Mouse (Mus musculus) kidney, embryonic 14.5 days (tissue): Measurements from ENCODE around the gene Ubtd1. TPM values are rescaled to one million over a fixed set of nuclear protein-coding genes. Genes with fewer than 3 reads are reported as not detected.

Experiments used
- ATAC-seq: fragments of 200-750 bp; cut with Nextera tagmentation; 2 replicates; pipeline ENCODE4 v1.8.0; 2017; ENCODE audit warnings: moderate number of reproducible peaks, mild to moderate bottlenecking, moderate TSS enrichment, moderate library complexity; ENCODE audit not compliant: low FRiP score, low TSS enrichment
- H3K27ac ChIP-seq: fragments of 300-500 bp; sonication (generic); 2 replicates; pipeline ENCODE4 v1.5.1; 2014; ENCODE audit warnings: low read depth, mild to moderate bottlenecking, low read length, moderate library complexity, mixed read lengths
- H3K27me3 ChIP-seq: fragments of 300-500 bp; sonication (generic); 2 replicates; pipeline ENCODE4 v1.6.1; 2014; ENCODE audit warnings: mild to moderate bottlenecking, low read length; ENCODE audit not compliant: control insufficient read depth, insufficient read depth
- H3K36me3 ChIP-seq: fragments of 300-500 bp; sonication (generic); 2 replicates; pipeline ENCODE4 v1.6.1; 2014; ENCODE audit warnings: low read length, mixed read lengths; ENCODE audit not compliant: control insufficient read depth, insufficient read depth
- H3K4me1 ChIP-seq: fragments of 300-500 bp; sonication (generic); 2 replicates; pipeline ENCODE4 v1.6.1; 2014; ENCODE audit warnings: low read length, mixed read lengths; ENCODE audit not compliant: control insufficient read depth, insufficient read depth
- H3K4me2 ChIP-seq: fragments of 300-500 bp; sonication (generic); replicated peaks from 2 replicates; pipeline ENCODE4 v1.6.1; 2014; ENCODE audit warnings: low read depth, mild to moderate bottlenecking, low read length
- H3K4me3 ChIP-seq: fragments of 300-500 bp; sonication (generic); 2 replicates; pipeline ENCODE4 v1.5.1; 2014; ENCODE audit warnings: mild to moderate bottlenecking, low read length
- H3K9ac ChIP-seq: fragments of 300-500 bp; sonication (generic); 2 replicates; pipeline ENCODE4 v1.6.1; 2014; ENCODE audit warnings: low read depth, mild to moderate bottlenecking, low read length, moderate library complexity
- H3K9me3 ChIP-seq: fragments of 300-500 bp; sonication (generic); 2 replicates; pipeline ENCODE4 v1.6.1; 2016; ENCODE audit warnings: low read length; ENCODE audit not compliant: control insufficient read depth
- WGBS: fragments of 180-500 bp; shearing (Covaris S2); extraction: QIAGEN DNeasy Blood & Tissue Kit; methylation state at CpG from one replicate; pipeline ENCODE4 v1.1.7; 2014; 5-methylcytosine and 5-hydroxymethylcytosine counted together
- polyA plus RNA-seq: library from polyadenylated mRNA; unstranded; fragments of >200 nt; fragmentation: Nextera tagmentation; extraction: Ambion mirVana; gene quantifications from 2 replicates; pipeline ENCODE4 v1.2.1, GENCODE M21; 2014

Gene Ubtd1
- polyA plus RNA-seq, 1 experiment from 2014 or later, result 29.8 TPM

DNA sequence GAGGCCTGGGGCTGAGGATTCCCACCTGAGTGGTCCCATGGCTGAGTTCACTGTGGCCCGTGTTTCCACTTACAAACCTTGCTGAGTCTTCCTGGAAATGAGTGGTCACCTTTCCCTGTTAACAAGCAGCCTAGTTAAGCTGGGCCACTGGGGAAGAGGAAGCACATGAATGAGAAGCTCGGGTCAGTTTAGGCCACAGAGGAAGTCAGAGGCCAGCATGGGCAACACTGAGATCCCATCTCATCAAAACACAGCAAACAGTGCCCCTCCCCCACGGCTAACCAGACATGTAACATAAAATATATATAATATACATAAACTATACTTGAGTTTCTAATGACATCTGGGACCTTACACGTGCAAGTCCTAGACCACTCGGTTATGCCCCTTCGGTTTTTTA lies 8.2 kb downstream of the Ubtd1 start:
- H3K4me1 ChIP-seq, result peaks cover 37% of the 10 kb centered on the region
- H3K4me2 ChIP-seq, result no peak overlapping the region
- no peak for ATAC-seq
- no peaks in the 10 kb centered on the region for H3K36me3 ChIP-seq
- H3K27me3 ChIP-seq, result no peaks in the 10 kb centered on the region
- WGBS, result 81% methylated on average over 6 of the region's 6 CpGs
- H3K9me3 ChIP-seq, result no peaks in the 10 kb centered on the region
- no peak overlapping the region for H3K9ac ChIP-seq
- H3K4me3 ChIP-seq, result no peak overlapping the region
- no peak overlapping the region for H3K27ac ChIP-seq

DNA sequence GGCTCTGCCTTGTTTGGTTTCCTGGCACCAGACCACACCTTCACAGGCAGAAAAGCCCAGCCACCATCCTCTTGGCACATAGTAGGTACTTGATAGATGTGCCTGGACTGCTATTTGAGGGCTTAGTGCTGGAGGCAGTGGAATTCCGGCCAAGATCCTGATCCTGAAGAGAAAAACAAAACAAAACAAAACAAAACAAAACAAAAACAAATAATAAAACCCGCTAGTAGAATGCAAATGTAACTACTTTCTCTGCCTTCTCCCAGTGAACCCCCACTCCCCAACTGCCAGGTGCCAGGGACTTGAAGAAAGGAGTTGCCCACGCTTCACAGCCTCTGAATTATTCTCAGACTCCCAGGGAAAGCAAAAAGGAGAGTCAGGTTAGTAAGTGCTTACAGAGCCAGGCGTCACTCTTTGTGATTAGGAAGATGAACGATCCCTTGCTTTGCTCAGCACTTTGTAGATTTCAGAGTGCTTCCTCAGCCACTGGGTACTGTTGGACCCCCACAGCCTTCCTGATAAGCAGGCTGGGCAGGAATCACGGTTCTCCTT lies 10.4 kb downstream of the Ubtd1 start:
- H3K27ac ChIP-seq, result peak overlapping the region; percentile 77
- no peaks in the 10 kb centered on the region for H3K36me3 ChIP-seq
- 0 out of 2 replicates have a peak overlapping the region, but pooled peaks have one; percentile 8 for H3K4me2 ChIP-seq
- no peaks in the 10 kb centered on the region for H3K27me3 ChIP-seq
- peaks cover 57% of the 10 kb centered on the region for H3K4me1 ChIP-seq
- no peaks in the 10 kb centered on the region for H3K9me3 ChIP-seq
- no peak overlapping the region for H3K9ac ChIP-seq
- ATAC-seq, result 0 out of 2 replicates have a peak, but pooled peaks have one; percentile 26
- WGBS, result 21% methylated on average over 6 of the region's 6 CpGs
- no peak overlapping the region for H3K4me3 ChIP-seq

DNA sequence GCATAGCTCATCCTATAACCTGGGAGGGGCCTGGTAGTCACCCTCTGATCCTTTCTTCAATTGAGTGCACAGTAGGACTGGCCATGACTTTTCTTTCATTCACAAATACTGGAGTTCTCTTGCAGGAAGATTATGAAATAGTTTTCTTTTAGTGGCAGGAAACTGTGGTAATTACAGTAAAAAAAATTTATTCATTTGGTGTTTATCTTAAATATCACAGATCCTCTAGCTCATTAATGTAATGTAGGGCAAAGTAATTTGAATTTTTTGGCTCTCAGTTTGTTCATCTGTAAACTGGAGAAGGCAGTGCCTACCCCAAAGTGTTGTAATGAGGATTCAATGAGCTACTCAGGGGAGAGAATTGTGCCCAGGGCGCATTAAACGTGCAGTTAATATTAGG lies 11.4 kb downstream of the Ubtd1 start:
- 71% methylated on average over 2 of the region's 2 CpGs for WGBS
- H3K27ac ChIP-seq, result no peak overlapping the region
- no peaks in the 10 kb centered on the region for H3K27me3 ChIP-seq
- no peak overlapping the region for H3K9ac ChIP-seq
- no peak for ATAC-seq
- no peaks in the 10 kb centered on the region for H3K36me3 ChIP-seq
- no peak overlapping the region for H3K4me2 ChIP-seq
- no peaks in the 10 kb centered on the region for H3K9me3 ChIP-seq
- H3K4me1 ChIP-seq, result peaks cover 57% of the 10 kb centered on the region
- H3K4me3 ChIP-seq, result no peak overlapping the region

DNA sequence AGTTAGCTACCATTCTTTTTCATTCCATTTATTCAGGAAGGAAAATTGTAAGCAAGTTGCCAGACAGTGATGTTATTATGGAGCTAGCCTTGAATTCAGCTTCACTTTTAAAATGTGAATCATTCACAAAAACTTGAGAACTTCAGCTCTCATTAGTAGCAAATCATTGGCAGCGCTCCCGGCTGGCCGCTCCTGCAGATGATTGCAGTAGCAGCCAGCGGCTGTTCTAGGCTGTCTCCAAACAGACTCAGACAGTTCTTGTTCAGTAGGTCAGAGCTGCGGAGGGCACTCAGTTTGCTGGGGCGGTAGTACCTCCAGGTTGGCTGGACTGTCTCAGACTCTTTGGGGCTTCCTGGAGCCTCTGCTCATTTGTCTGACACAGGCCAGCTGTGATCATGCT lies 11.9 kb downstream of the Ubtd1 start:
- Histone ChIP-seq H3K4me3 (no peak overlapping the region), H3K4me2 (no peak overlapping the region), H3K36me3 (no peaks in the 10 kb centered on the region), H3K9me3 (no peaks in the 10 kb centered on the region), H3K9ac (no peak overlapping the region), H3K4me1 (peaks cover 57% of the 10 kb centered on the region), H3K27me3 (no peaks in the 10 kb centered on the region), H3K27ac (peak overlapping the region; percentile 30; the same call in 1 of the 2 replicates)
- ATAC-seq, result peak; percentile 22; the same call in 1 of the 2 replicates
- 42% methylated on average over 6 of the region's 6 CpGs for WGBS

DNA sequence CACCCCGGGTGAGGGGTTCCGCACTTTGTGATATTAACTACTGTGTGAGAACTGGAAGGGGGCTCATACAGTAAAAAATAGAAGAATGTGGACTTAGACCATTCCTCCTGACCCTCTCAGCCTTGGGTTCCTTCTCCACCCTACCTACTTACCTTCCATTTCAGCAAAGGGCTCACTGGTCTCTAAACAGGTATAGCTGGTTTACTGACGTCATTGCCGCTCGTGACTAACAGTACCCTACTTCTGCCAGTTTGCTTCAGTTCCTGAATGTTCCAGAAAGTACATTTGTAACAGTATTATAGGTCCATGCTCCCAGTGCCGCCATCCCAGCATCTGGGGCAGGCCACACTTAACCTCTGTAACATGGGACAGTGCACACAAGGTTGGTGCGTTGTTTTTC lies 12.5 kb downstream of the Ubtd1 start:
- H3K27me3 ChIP-seq, result no peaks in the 10 kb centered on the region
- H3K9ac ChIP-seq, result no peak overlapping the region
- no peak overlapping the region for H3K4me2 ChIP-seq
- no peaks in the 10 kb centered on the region for H3K9me3 ChIP-seq
- no peaks in the 10 kb centered on the region for H3K36me3 ChIP-seq
- peak overlapping the region; percentile 62; the same call in 1 of the 2 replicates for H3K27ac ChIP-seq
- no peak overlapping the region for H3K4me3 ChIP-seq
- peaks cover 57% of the 10 kb centered on the region for H3K4me1 ChIP-seq
- 72% methylated on average over 7 of the region's 7 CpGs for WGBS
- no peak for ATAC-seq

DNA sequence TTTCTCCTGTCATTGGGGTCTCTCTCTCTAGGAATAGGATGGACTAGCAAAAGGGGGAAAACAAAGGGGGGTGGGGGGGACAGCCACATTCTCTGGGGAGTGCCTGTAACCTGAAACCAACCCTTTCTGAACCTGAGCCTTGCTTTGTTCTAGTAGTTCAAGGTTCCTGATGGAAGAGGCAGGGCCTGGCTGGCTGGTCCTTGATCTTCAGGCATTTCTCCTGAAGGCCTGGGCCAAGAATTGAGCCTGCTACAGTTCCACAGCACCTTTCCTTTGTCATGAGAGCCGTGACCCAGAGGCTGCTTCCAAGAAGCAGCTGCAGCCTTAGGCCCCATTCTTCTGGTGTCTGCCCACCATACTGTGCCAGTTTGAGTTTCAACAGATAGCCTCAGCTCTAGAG lies 13.9 kb downstream of the Ubtd1 start:
- 17% methylated on average over 1 of the region's 1 CpGs for WGBS
- Histone ChIP-seq H3K27ac (peak overlapping the region; percentile 78), H3K4me2 (no peak overlapping the region)

DNA sequence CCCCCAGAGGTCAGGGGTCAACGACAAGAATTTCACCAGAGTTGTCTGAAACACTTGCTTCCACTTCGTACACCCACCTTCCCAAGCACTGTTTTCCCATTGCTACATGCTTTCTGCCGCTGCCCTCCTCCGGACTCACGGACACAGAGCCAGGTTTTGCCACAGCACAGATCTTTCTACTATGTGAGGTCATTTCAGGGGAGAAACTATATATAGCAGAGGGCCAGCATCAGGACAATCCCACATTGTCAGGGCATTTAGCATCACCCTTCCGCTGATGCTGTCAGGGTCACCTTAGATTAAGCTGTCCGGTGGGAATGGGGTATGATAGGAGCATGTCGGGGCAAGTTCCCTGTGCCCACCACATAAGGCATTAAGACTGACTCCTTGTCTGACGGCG lies 15.5 kb downstream of the Ubtd1 start:
- Histone ChIP-seq H3K9me3 (no peaks in the 10 kb centered on the region), H3K27ac (no peak overlapping the region), H3K4me2 (no peak overlapping the region), H3K36me3 (no peaks in the 10 kb centered on the region), H3K4me3 (no peak overlapping the region), H3K27me3 (no peaks in the 10 kb centered on the region), H3K4me1 (peaks cover 61% of the 10 kb centered on the region), H3K9ac (no peak overlapping the region)
- WGBS, result 62% methylated on average over 10 of the region's 10 CpGs
- ATAC-seq, result no peak

More for the DNA sequence above, 13.9 kb downstream of the Ubtd1 start:
- H3K36me3 ChIP-seq, result no peaks in the 10 kb centered on the region
- H3K9me3 ChIP-seq, result no peaks in the 10 kb centered on the region
- H3K27me3 ChIP-seq, result no peaks in the 10 kb centered on the region
- no peak overlapping the region for H3K9ac ChIP-seq
- no peak overlapping the region for H3K4me3 ChIP-seq
- no peak for ATAC-seq
- peaks cover 60% of the 10 kb centered on the region for H3K4me1 ChIP-seq

DNA sequence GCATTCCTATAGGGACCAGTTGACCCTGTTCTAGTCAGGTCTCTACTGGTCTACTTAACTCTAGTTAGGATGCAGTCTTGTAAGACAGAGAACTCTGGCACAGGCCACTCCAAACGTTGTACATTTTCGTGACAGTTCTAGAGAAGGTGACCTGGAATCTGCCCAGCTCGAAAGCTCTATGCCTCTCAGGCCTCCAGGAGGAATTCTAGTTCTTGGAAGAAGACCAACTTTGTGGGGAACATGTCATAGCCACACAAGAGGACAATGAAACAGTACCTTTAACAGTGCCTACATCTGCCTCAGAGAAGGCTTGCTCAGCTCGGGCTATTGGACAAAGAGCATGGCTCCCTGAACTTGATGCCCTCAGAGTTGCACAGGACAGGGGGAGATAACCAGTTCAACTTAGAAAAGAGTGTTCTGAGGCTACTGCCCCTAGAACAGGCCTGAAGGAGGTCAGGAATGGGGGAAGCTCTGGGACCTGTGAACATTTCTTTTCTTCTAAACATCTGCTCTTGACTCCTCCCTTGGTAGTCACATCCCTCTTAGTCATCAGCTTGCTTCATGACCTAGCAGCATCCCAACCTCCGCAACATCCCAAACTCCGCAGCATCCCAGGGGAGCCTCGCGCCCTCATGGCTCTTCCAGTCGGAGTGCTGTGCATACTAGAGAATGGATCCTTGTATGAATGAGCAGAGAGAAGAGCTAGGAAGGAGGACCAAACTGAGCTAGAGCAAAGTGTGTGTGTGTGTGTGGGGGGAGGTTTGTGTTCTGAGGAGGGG lies 17.4 kb downstream of the Ubtd1 start:
- H3K9ac ChIP-seq, result no peak overlapping the region

DNA sequence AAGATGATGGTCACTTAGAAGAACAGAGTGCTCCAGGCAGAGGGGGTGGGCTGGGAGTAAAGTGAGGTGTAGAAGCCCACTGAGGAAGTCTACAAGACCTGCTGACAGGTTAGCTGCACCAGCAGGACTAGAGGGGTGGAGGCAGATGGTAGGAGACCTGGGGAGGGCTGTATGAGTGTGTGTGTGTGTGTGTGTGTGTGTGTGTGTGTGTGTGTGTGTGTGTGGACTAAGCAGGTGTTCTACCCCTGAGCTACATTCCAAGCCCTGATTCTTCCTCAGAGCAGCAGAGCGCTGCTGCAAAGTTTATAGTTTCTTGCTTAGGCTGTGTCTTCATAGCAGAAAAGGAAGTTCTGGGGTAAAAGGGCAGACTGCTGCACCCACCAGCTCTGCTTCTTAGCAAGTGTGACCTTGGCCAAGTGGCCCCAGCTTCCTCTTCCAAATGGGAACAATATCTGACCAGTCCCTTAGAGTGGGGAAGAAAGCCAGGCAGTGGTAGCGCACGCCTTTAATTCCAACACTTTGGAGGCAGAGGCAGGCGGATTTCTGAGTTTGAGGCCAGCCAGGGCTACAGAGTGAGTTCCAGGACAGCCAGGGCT lies 18.2 kb downstream of the Ubtd1 start:
- Histone ChIP-seq H3K9ac (no peak overlapping the region), H3K4me3 (no peak overlapping the region), H3K4me1 (peaks cover 35% of the 10 kb centered on the region), H3K4me2 (no peak overlapping the region), H3K27me3 (no peaks in the 10 kb centered on the region), H3K27ac (peak overlapping the region; percentile 83; the same call in 1 of the 2 replicates), H3K9me3 (no peaks in the 10 kb centered on the region), H3K36me3 (no peaks in the 10 kb centered on the region)
- WGBS, result 86% methylated on average over 4 of the region's 4 CpGs
- no peak for ATAC-seq

More for the DNA sequence above, 17.4 kb downstream of the Ubtd1 start:
- H3K9me3 ChIP-seq, result no peaks in the 10 kb centered on the region
- WGBS, result 85% methylated on average over 9 of the region's 9 CpGs
- no peak overlapping the region for H3K4me2 ChIP-seq
- no peaks in the 10 kb centered on the region for H3K27me3 ChIP-seq
- peaks cover 44% of the 10 kb centered on the region for H3K4me1 ChIP-seq
- H3K36me3 ChIP-seq, result no peaks in the 10 kb centered on the region
- H3K4me3 ChIP-seq, result no peak overlapping the region
- ATAC-seq, result no peak
- no peak overlapping the region for H3K27ac ChIP-seq
